Mouse (Mus musculus) left cerebral cortex, postnatal 4 days (tissue): Measurements from ENCODE around the gene Herc2. TPM values are rescaled to one million over a fixed set of nuclear protein-coding genes. Genes with fewer than 3 reads are reported as not detected.
"Not testable (repeated sequence)": the region's sequence is repeated elsewhere in the genome, so short reads cannot be mapped to it uniquely, and the experiment has no call there.

Experiments used
- DNase-seq: peaks from one replicate; pipeline ENCODE4 v3.0.0-alpha.2; 2022
- intact Hi-C: fragments of 180-260 bp; cut with DNase I; formaldehyde crosslinking; loops from one replicate; pipeline ENCODE4 v1.15.1; 2025
- total RNA-seq, 2 experiments: library from RNA; stranded (reverse); gene quantifications; 2 replicates each; pipeline ENCODE4 v1.2.3; 2021

Gene Herc2
- total RNA-seq: 100 to 1,000 TPM; 130 to 131 TPM

GRCm38 (mm10) chr7:56049831-56050321 lies at the start of gene Herc2:
Herc2 (plus strand) TSS chr7:56050196.
- DNase-seq: peak; percentile 99
- intact Hi-C loops: loop anchor here (5.0 kb wide), 1 partner anchor 63 kb away; no protein-coding TSS in a partner anchor

GRCm38 (mm10) chr7:56010318-56011017 lies 39.5 kb upstream of the Herc2 start:
- intact Hi-C loops: no loop called here
- no peak for DNase-seq

- DNase-seq: no peak
- intact Hi-C loops: no loop called here
Observed at GRCm38 (mm10) chr7:56011018-56011333, 39.0 kb upstream of the Herc2 start.

- DNase-seq: no peak
- intact Hi-C loops: no loop called here
Observed at GRCm38 (mm10) chr7:56013261-56014001, 36.6 kb upstream of the Herc2 start.

GRCm38 (mm10) chr7:56014002-56014702 lies 35.8 kb upstream of the Herc2 start:
- DNase-seq, intact Hi-C loops: not testable (repeated sequence)

- intact Hi-C loops: no loop called here
- no peak for DNase-seq
Observed at GRCm38 (mm10) chr7:56015172-56015571, 34.8 kb upstream of the Herc2 start.

- DNase-seq: no peak
- intact Hi-C loops: no loop called here
Observed at GRCm38 (mm10) chr7:56015837-56016236, 34.2 kb upstream of the Herc2 start.

GRCm38 (mm10) chr7:56017761-56018160 lies 32.2 kb upstream of the Herc2 start:
- DNase-seq: no peak
- intact Hi-C loops: no loop called here

- peak; percentile 5 for DNase-seq
- intact Hi-C loops: no loop called here
Observed at GRCm38 (mm10) chr7:56018446-56018971, 31.5 kb upstream of the Herc2 start.

- DNase-seq: peak; percentile 72
- intact Hi-C loops: no loop called here
Observed at GRCm38 (mm10) chr7:56018972-56019929, 30.7 kb upstream of the Herc2 start.

- intact Hi-C loops: no loop called here
- DNase-seq: no peak
Observed at GRCm38 (mm10) chr7:56019930-56020253, 30.1 kb upstream of the Herc2 start, which contains the start of gene Nipa1. Nipa1 (minus strand) TSS chr7:56019954.

GRCm38 (mm10) chr7:56023586-56023985 lies 26.4 kb upstream of the Herc2 start:
- intact Hi-C loops: no loop called here
- DNase-seq: no peak

GRCm38 (mm10) chr7:56042353-56042752 lies 7.6 kb upstream of the Herc2 start:
- DNase-seq: peak; percentile 75
- intact Hi-C loops: no loop called here

- intact Hi-C loops: no loop called here
- no peak for DNase-seq
Observed at GRCm38 (mm10) chr7:56043577-56044266, 6.3 kb upstream of the Herc2 start.

- intact Hi-C loops: no loop called here
- no peak for DNase-seq
Observed at GRCm38 (mm10) chr7:56044267-56044629, 5.7 kb upstream of the Herc2 start.

GRCm38 (mm10) chr7:56047178-56047577 lies 2.8 kb upstream of the Herc2 start:
- intact Hi-C loops: loop anchor here (5.0 kb wide), 1 partner anchor 60 kb away; no protein-coding TSS in a partner anchor

GRCm38 (mm10) chr7:56050487-56050911 lies 503 bp downstream of the Herc2 start:
- intact Hi-C loops: no loop called here
- peak; percentile 31 for DNase-seq

More at GRCm38 (mm10) chr7:56047178-56047577, 2.8 kb upstream of the Herc2 start:
- no peak for DNase-seq

GRCm38 (mm10) chr7:56052996-56053395 lies 3.0 kb downstream of the Herc2 start:
- intact Hi-C loops: no loop called here

GRCm38 (mm10) chr7:56055338-56055737 lies 5.3 kb downstream of the Herc2 start:
- DNase-seq: no peak
- intact Hi-C loops: no loop called here

More at GRCm38 (mm10) chr7:56052996-56053395, 3.0 kb downstream of the Herc2 start:
- no peak for DNase-seq
